Mouse (Mus musculus) inflammation-experienced regulatory T-cells, adult 6 months (primary cell): ENCODE measurements around the gene Ttyh1. TPM values are rescaled to one million over a fixed set of nuclear protein-coding genes. Genes with fewer than 3 reads are reported as not detected.

Experiments
- polyA plus RNA-seq, 3 experiments: library from polyadenylated mRNA; unstranded; fragments of 100-300 nt; shearing (Covaris generic); gene quantifications; one replicate each; pipeline ENCODE4 v1.2.1; 2017

Ttyh1 gene
- polyA plus RNA-seq, 3 experiments from 2014 or later = 0.47 to 0.95 (median 0.62) TPM

Other genes starting within 250 kb of the Ttyh1 start
- gene Gm14548, start 221.3 kb upstream of the Ttyh1 start, polyA plus RNA-seq = not detected
- gene Lilra6, start 203.9 kb upstream of the Ttyh1 start, polyA plus RNA-seq = not detected
- gene Lair1, start 56.2 kb upstream of the Ttyh1 start, polyA plus RNA-seq = 10 to 100 TPM in 1 of 3 experiments, 1 to 10 TPM in 2; 1.3 to 16.5 (median 2.3) TPM
- gene Leng8, start 17.6 kb downstream of the Ttyh1 start, polyA plus RNA-seq = 10 to 100 TPM; 22.6 to 40.2 (median 24.9) TPM
- gene Leng9, start 31.0 kb downstream of the Ttyh1 start, polyA plus RNA-seq = 1 to 10 TPM; 6.3 to 9.5 (median 7.2) TPM
- gene Cdc42ep5, start 45.5 kb downstream of the Ttyh1 start, polyA plus RNA-seq = not detected
- gene Lilra5, start 118.3 kb downstream of the Ttyh1 start, polyA plus RNA-seq = not detected
- under 1 TPM in 1 of 3 experiments, not detected in 2; 0.33 TPM for gene Ncr1, start 218.3 kb downstream of the Ttyh1 start, polyA plus RNA-seq